Mouse (Mus musculus): ENCODE results near the gene Dchs1. TPM values are rescaled to one million over a fixed set of nuclear protein-coding genes. Genes with fewer than 3 reads are reported as not detected.

The Dchs1 gene
- polyA plus RNA-seq, 1 experiment from 2014 or later: 7.6 TPM

- Histone ChIP-seq H3K4me1 (ENCODE audit: control insufficient read depth, insufficient read depth, low read length) (no peaks in the 10 kb centered on the region), H3K36me3 (ENCODE audit: control insufficient read depth, insufficient read depth, low read length) (no peaks in the 10 kb centered on the region), H3K27ac (ENCODE audit: low read depth, low read length) (no peak overlapping the region), H3K4me3 (ENCODE audit: low read depth, low read length) (no peak overlapping the region), H3K4me2 (no peak overlapping the region), H3K9ac (ENCODE audit: low read depth, low read length) (no peak overlapping the region), H3K27me3 (ENCODE audit: control insufficient read depth, insufficient read depth, low read length) (no peaks in the 10 kb centered on the region), H3K9me3 (replicated peaks; ENCODE audit: control insufficient read depth, low read length) (no peaks in the 10 kb centered on the region)
- ATAC-seq (replicated peaks; ENCODE audit: insufficient number of reproducible peaks, low FRiP score, low TSS enrichment): no peak
- 19% methylated on average over 7 of the region's 7 CpGs for WGBS (ENCODE audit: insufficient replicate concordance)
Measured at GRCm38 (mm10) chr7:105795759-105796366, 8.4 kb upstream of the Dchs1 start.

GRCm38 (mm10) chr7:105793701-105794100, 6.2 kb upstream of the Dchs1 start:
- H3K27ac ChIP-seq (ENCODE audit: low read depth, low read length): no peak overlapping the region
- no peak for ATAC-seq (replicated peaks; ENCODE audit: insufficient number of reproducible peaks, low FRiP score, low TSS enrichment)
- 76% methylated on average over 7 of the region's 7 CpGs for WGBS (ENCODE audit: insufficient replicate concordance)
- no peak overlapping the region for H3K4me3 ChIP-seq (ENCODE audit: low read depth, low read length)
- no peaks in the 10 kb centered on the region for H3K4me1 ChIP-seq (ENCODE audit: control insufficient read depth, insufficient read depth, low read length)
- no peak overlapping the region for H3K4me2 ChIP-seq
- H3K9me3 ChIP-seq (replicated peaks; ENCODE audit: control insufficient read depth, low read length): no peaks in the 10 kb centered on the region
- H3K27me3 ChIP-seq (ENCODE audit: control insufficient read depth, insufficient read depth, low read length): 0 out of 2 replicates have a peak, but pooled peaks cover 2% of the 10 kb centered on the region
- no peaks in the 10 kb centered on the region for H3K36me3 ChIP-seq (ENCODE audit: control insufficient read depth, insufficient read depth, low read length)
- H3K9ac ChIP-seq (ENCODE audit: low read depth, low read length): no peak overlapping the region

DNA sequence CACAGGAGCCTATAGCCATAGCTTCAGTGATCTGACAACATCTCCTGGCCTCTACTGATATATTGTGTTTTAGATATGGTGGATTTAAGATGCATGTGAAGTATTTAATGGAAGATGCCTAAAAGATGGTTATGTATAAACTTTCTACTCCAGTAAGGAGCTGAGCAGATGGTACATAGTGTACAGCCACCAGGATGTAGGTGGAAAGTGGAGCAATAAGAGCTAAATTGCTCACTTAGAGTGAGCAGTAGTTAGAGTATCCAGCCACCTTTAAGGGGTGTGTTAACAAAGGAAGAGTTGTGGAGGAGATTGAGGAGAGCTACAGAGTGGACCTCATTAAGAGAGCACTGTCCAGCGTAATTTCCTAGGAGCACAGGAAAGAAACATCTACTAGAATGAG, 3.7 kb upstream of the Dchs1 start:
- WGBS (ENCODE audit: insufficient replicate concordance): 82% methylated on average over 1 of the region's 1 CpGs
- H3K4me2 ChIP-seq: no peak overlapping the region
- no peak overlapping the region for H3K9ac ChIP-seq (ENCODE audit: low read depth, low read length)
- H3K4me1 ChIP-seq (ENCODE audit: control insufficient read depth, insufficient read depth, low read length): no peaks in the 10 kb centered on the region
- no peak overlapping the region for H3K27ac ChIP-seq (ENCODE audit: low read depth, low read length)
- H3K9me3 ChIP-seq (replicated peaks; ENCODE audit: control insufficient read depth, low read length): no peaks in the 10 kb centered on the region
- no peaks in the 10 kb centered on the region for H3K36me3 ChIP-seq (ENCODE audit: control insufficient read depth, insufficient read depth, low read length)
- H3K27me3 ChIP-seq (ENCODE audit: control insufficient read depth, insufficient read depth, low read length): 0 out of 2 replicates have a peak, but pooled peaks cover 2% of the 10 kb centered on the region
- H3K4me3 ChIP-seq (ENCODE audit: low read depth, low read length): no peak overlapping the region
- no peak for ATAC-seq (replicated peaks; ENCODE audit: insufficient number of reproducible peaks, low FRiP score, low TSS enrichment)

DNA sequence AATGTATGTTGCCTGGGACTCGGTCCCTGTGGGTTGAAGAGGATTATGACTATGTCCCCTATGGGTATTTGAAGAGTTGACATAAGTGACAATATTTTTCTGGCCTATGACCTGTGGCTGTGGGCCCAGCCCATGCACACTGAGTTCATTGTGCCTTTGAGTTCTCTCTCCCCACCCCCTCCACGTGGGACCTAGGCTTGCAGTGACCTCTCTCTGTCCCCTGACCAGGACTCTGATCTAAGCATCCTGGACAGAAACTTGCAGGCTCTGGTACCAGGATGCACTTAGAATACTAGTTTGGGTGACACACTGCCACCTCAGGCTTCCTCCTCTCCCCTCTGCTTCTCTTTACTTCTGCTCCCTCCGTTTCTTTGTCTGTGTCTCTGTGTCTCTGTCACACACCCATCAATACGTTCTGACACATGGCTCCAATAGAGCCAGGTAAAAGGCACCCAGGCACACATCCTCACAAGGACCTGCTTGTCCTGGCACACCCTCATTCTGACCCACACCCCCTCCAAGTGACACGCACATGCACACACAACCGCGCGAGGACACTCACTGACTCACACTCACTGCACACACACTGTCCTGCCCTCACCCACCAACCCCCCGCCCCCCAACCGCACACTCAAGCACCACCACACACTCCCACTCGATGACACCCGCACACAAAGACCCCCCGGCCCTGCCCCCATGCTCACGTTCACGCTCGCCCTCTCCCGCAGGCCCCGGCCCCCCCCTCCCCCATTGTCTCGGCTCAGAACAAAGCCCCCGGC, 759 bp downstream of the Dchs1 start:
- peak; percentile 60 for ATAC-seq (replicated peaks; ENCODE audit: insufficient number of reproducible peaks, low FRiP score, low TSS enrichment)
- Histone ChIP-seq H3K9ac (ENCODE audit: low read depth, low read length) (peak overlapping the region; percentile 91), H3K4me2 (peak overlapping the region; percentile 73), H3K27me3 (ENCODE audit: control insufficient read depth, insufficient read depth, low read length) (0 out of 2 replicates have a peak, but pooled peaks cover 2% of the 10 kb centered on the region), H3K4me1 (ENCODE audit: control insufficient read depth, insufficient read depth, low read length) (peaks cover 5% of the 10 kb centered on the region; the same call in 1 of the 2 replicates), H3K4me3 (ENCODE audit: low read depth, low read length) (peak overlapping the region; percentile 85), H3K36me3 (ENCODE audit: control insufficient read depth, insufficient read depth, low read length) (0 out of 2 replicates have a peak, but pooled peaks cover 3% of the 10 kb centered on the region), H3K27ac (ENCODE audit: low read depth, low read length) (peak overlapping the region; percentile 76), H3K9me3 (replicated peaks; ENCODE audit: control insufficient read depth, low read length) (no peaks in the 10 kb centered on the region)
- 5% methylated on average over 20 of the region's 20 CpGs for WGBS (ENCODE audit: insufficient replicate concordance)

DNA sequence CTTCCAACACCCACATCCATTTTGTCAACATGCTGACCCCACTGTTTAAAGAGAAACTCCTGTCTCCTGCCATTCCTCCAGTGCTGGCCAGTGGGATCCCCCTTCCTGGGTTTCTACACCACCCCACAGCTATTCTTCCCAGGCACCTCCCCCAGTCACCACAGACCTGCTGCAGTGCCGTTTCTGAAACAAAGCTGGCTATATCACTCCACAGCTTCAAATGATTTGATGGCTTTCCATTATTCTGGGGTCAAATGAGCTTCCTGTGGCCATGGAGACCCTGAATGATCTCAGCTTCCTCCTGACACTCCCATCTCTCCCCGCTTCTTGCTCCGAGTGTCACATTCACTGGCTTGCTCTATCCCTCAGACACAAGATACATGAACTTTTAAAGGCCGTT, 2.9 kb downstream of the Dchs1 start:
- peaks cover 5% of the 10 kb centered on the region; the same call in 1 of the 2 replicates for H3K4me1 ChIP-seq (ENCODE audit: control insufficient read depth, insufficient read depth, low read length)
- H3K9ac ChIP-seq (ENCODE audit: low read depth, low read length): no peak overlapping the region
- 32% methylated on average over 4 of the region's 4 CpGs for WGBS (ENCODE audit: insufficient replicate concordance)
- no peaks in the 10 kb centered on the region for H3K9me3 ChIP-seq (replicated peaks; ENCODE audit: control insufficient read depth, low read length)
- 0 out of 2 replicates have a peak, but pooled peaks cover 2% of the 10 kb centered on the region for H3K27me3 ChIP-seq (ENCODE audit: control insufficient read depth, insufficient read depth, low read length)
- no peak overlapping the region for H3K4me3 ChIP-seq (ENCODE audit: low read depth, low read length)
- H3K4me2 ChIP-seq: peak overlapping the region; percentile 16; the same call in 1 of the 2 replicates
- H3K36me3 ChIP-seq (ENCODE audit: control insufficient read depth, insufficient read depth, low read length): 0 out of 2 replicates have a peak, but pooled peaks cover 3% of the 10 kb centered on the region
- ATAC-seq (replicated peaks; ENCODE audit: insufficient number of reproducible peaks, low FRiP score, low TSS enrichment): no peak
- no peak overlapping the region for H3K27ac ChIP-seq (ENCODE audit: low read depth, low read length)

DNA sequence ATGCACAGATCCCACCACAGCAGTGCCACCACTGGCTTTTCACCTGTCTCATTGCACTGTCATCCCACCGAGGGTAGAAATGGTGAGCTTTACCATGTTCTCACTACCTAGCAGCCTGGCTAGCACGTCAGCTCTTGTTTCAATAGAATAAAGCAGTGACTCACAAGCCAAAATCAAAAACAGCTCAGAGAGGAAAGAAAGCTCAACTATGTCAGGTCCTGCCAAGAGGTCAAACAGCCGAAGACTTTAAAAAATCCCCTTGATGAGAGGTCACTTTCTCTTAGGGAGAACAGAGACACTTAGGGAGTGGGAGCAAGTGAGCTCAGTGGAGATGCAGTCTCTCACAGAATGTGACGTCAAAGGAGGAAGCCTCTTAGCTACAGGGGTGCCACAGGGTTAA, 3.6 kb downstream of the Dchs1 start:
- no peak for ATAC-seq (replicated peaks; ENCODE audit: insufficient number of reproducible peaks, low FRiP score, low TSS enrichment)
- H3K4me2 ChIP-seq: no peak overlapping the region
- peaks cover 12% of the 10 kb centered on the region for H3K4me1 ChIP-seq (ENCODE audit: control insufficient read depth, insufficient read depth, low read length)
- no peaks in the 10 kb centered on the region for H3K9me3 ChIP-seq (replicated peaks; ENCODE audit: control insufficient read depth, low read length)
- 0 out of 2 replicates have a peak, but pooled peaks cover under 1% of the 10 kb centered on the region for H3K27me3 ChIP-seq (ENCODE audit: control insufficient read depth, insufficient read depth, low read length)
- H3K4me3 ChIP-seq (ENCODE audit: low read depth, low read length): no peak overlapping the region
- no peak overlapping the region for H3K27ac ChIP-seq (ENCODE audit: low read depth, low read length)
- no peak overlapping the region for H3K9ac ChIP-seq (ENCODE audit: low read depth, low read length)
- 0 out of 2 replicates have a peak, but pooled peaks cover 3% of the 10 kb centered on the region for H3K36me3 ChIP-seq (ENCODE audit: control insufficient read depth, insufficient read depth, low read length)
- WGBS (ENCODE audit: insufficient replicate concordance): 43% methylated on average over 4 of the region's 4 CpGs

DNA sequence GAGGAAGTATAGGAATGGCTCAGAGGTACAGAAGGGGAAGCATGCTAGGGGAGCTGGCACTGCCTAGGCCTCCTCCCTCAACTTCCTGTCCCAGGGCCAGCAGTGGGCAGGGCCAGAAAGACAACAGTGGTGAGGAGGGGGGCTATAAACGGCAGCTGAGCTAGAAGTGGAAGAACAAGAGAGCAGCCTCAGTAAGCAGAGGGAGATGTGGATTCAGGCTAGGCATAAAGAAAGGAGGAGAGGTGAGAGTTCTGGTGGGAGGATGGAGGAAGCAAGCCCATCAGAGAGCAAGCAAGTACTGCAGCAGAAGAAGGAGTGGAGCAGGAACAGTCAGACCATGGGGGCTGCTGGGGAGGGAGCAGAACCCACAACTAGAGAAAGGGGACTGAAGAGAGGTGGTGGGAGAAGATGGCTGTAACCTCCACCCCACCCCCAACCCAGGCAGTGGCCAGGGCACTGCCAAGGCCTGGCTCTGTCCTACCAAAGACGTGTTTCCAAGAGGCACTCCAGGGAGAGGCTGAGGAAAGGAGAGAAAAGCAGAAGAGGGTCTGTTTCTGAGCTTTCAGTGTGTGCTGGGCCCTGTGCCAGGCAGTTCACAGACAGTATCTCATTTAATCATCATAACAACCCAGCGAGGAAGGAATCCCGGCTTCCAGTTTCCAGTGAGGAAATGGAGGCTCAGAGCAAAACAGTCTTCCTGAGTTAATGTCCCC, 8.7 kb downstream of the Dchs1 start:
- Histone ChIP-seq H3K4me3 (ENCODE audit: low read depth, low read length) (no peak overlapping the region), H3K4me1 (ENCODE audit: control insufficient read depth, insufficient read depth, low read length) (peaks cover 23% of the 10 kb centered on the region)
- 26% methylated on average over 4 of the region's 4 CpGs for WGBS (ENCODE audit: insufficient replicate concordance)

DNA sequence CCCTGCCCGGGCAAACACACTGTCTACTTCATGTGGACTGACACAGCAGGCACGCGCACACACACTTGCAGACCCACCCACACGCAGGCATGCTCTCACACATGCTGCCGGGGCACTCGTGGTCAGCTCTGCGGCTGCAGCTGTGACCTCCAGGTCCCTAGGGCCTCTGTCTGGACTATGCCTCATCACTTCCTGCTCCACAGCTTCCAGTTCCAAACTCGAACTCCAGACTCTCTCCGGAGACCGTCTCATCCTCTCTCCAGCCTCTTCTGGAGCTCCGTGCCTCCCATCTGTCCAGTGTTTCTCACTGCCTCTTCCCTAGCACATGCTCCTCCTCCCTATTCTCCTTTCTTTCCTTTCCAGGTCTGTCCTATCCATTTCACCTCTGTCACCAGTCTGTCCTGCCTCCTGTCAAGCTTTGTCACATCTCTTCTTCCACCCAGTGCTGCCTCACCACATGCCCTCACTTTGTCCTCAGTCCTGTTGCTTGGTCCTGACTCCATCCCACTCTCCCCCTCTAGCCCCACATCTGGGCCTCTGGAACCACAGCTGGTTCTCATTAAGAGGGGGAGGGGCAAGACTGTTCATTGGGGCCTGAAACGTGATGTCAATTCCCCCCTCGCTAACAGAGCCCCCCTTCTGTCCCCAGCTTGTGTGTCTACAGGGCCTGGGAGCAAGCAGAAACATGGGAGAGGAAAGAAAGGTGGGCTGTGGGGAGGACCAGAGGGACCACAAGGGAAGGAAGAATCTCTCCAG, 9.5 kb downstream of the Dchs1 start:
- H3K36me3 ChIP-seq (ENCODE audit: control insufficient read depth, insufficient read depth, low read length): peaks cover 3% of the 10 kb centered on the region; the same call in 1 of the 2 replicates
- peaks cover 23% of the 10 kb centered on the region for H3K4me1 ChIP-seq (ENCODE audit: control insufficient read depth, insufficient read depth, low read length)
- H3K4me3 ChIP-seq (ENCODE audit: low read depth, low read length): no peak overlapping the region
- WGBS (ENCODE audit: insufficient replicate concordance): 39% methylated on average over 13 of the region's 13 CpGs
- H3K27ac ChIP-seq (ENCODE audit: low read depth, low read length): peak overlapping the region; percentile 84
- no peaks in the 10 kb centered on the region for H3K27me3 ChIP-seq (ENCODE audit: control insufficient read depth, insufficient read depth, low read length)
- peak; percentile 56 for ATAC-seq (replicated peaks; ENCODE audit: insufficient number of reproducible peaks, low FRiP score, low TSS enrichment)
- H3K9ac ChIP-seq (ENCODE audit: low read depth, low read length): peak overlapping the region; percentile 1; the same call in 1 of the 2 replicates
- no peaks in the 10 kb centered on the region for H3K9me3 ChIP-seq (replicated peaks; ENCODE audit: control insufficient read depth, low read length)
- H3K4me2 ChIP-seq: peak overlapping the region; percentile 45

More for the DNA sequence above, 8.7 kb downstream of the Dchs1 start:
- peak; percentile 78 for ATAC-seq (replicated peaks; ENCODE audit: insufficient number of reproducible peaks, low FRiP score, low TSS enrichment)
- peak overlapping the region; percentile 1; the same call in 1 of the 2 replicates for H3K9ac ChIP-seq (ENCODE audit: low read depth, low read length)
- H3K9me3 ChIP-seq (replicated peaks; ENCODE audit: control insufficient read depth, low read length): no peaks in the 10 kb centered on the region
- H3K27ac ChIP-seq (ENCODE audit: low read depth, low read length): peak overlapping the region; percentile 84
- H3K4me2 ChIP-seq: peak overlapping the region; percentile 45
- 0 out of 2 replicates have a peak, but pooled peaks cover 3% of the 10 kb centered on the region for H3K36me3 ChIP-seq (ENCODE audit: control insufficient read depth, insufficient read depth, low read length)
- no peaks in the 10 kb centered on the region for H3K27me3 ChIP-seq (ENCODE audit: control insufficient read depth, insufficient read depth, low read length)
